Mouse (Mus musculus): Measurements from ENCODE around the gene Sbno2.

GRCm38 (mm10) chr10:80151211-80152034 is 46.1 kb upstream of the Sbno2 start:
- TF ChIP-seq POLR2A (IDR thresholded peaks at IDR 0.05; ENCODE audit: insufficient read length, low read depth) (peak; percentile 60), USF1 (IDR thresholded peaks at IDR 0.05; ENCODE audit: low read depth) (peak; percentile 20), TCF3 (IDR thresholded peaks at IDR 0.05; ENCODE audit: insufficient read length, low read depth) (no peak), E2F4 (IDR thresholded peaks at IDR 0.05; ENCODE audit: insufficient read depth) (no peak), REST (IDR thresholded peaks at IDR 0.05; ENCODE audit: insufficient read depth, insufficient read length) (no peak), MYOG (IDR thresholded peaks at IDR 0.05; ENCODE audit: control insufficient read depth in 1 of 3, insufficient read depth in 1 of 3, insufficient read length in 2 of 3, low read depth in 2 of 3) (no peak), MAX (IDR thresholded peaks at IDR 0.05; ENCODE audit: low read depth) (no peak), POLR2AphosphoS2 (IDR thresholded peaks at IDR 0.05; ENCODE audit: insufficient read length, low read depth) (peak; percentile 85), MYOD1 (IDR thresholded peaks at IDR 0.05; ENCODE audit: control insufficient read depth in 1 of 3, insufficient read length in 2 of 3, low read depth in 2 of 3) (no peak), TCF12 (IDR thresholded peaks at IDR 0.05; ENCODE audit: insufficient read depth, poor library complexity, severe bottlenecking) (no peak)
